Mouse (Mus musculus) right cerebral cortex, postnatal 25 days (tissue): ENCODE results near the gene Mdfic.

Source experiments
- DNase-seq: peaks from one replicate; pipeline ENCODE4 v3.0.0; 2022

Gene Mdfic

GRCm38 (mm10) chr6:15742591-15743149 lies 22.2 kb downstream of the Mdfic start:
- DNase-seq = no peak

- DNase-seq = no peak
Measured at GRCm38 (mm10) chr6:15743291-15743792, 22.9 kb downstream of the Mdfic start.

- no peak for DNase-seq
Measured at GRCm38 (mm10) chr6:15743793-15744192, 23.3 kb downstream of the Mdfic start.

- no peak for DNase-seq
Measured at GRCm38 (mm10) chr6:15745313-15745712, 24.9 kb downstream of the Mdfic start.

- DNase-seq = no peak
Measured at GRCm38 (mm10) chr6:15745891-15746290, 25.4 kb downstream of the Mdfic start.

- no peak for DNase-seq
Measured at GRCm38 (mm10) chr6:15747396-15748155, 27.1 kb downstream of the Mdfic start.

GRCm38 (mm10) chr6:15748236-15748635 lies 27.8 kb downstream of the Mdfic start:
- DNase-seq = no peak

- no peak for DNase-seq
Measured at GRCm38 (mm10) chr6:15748943-15749342, 28.5 kb downstream of the Mdfic start.

GRCm38 (mm10) chr6:15750101-15750500 lies 29.6 kb downstream of the Mdfic start:
- no peak for DNase-seq

- no peak for DNase-seq
Measured at GRCm38 (mm10) chr6:15751375-15751774, 30.9 kb downstream of the Mdfic start.

GRCm38 (mm10) chr6:15752160-15752559 lies 31.7 kb downstream of the Mdfic start:
- no peak for DNase-seq

- no peak for DNase-seq
Measured at GRCm38 (mm10) chr6:15753208-15753607, 32.7 kb downstream of the Mdfic start.

GRCm38 (mm10) chr6:15758394-15758793 lies 37.9 kb downstream of the Mdfic start:
- DNase-seq = no peak

- no peak for DNase-seq
Measured at GRCm38 (mm10) chr6:15760750-15761149, 40.3 kb downstream of the Mdfic start.

- DNase-seq = no peak
Measured at GRCm38 (mm10) chr6:15764039-15764438, 43.6 kb downstream of the Mdfic start.

GRCm38 (mm10) chr6:15767460-15767859 lies 47.0 kb downstream of the Mdfic start:
- DNase-seq = no peak

GRCm38 (mm10) chr6:15770128-15770527 lies 49.7 kb downstream of the Mdfic start:
- no peak for DNase-seq

- DNase-seq = no peak
Measured at GRCm38 (mm10) chr6:15777070-15777469, 56.6 kb downstream of the Mdfic start.

GRCm38 (mm10) chr6:15780127-15780526 lies 59.7 kb downstream of the Mdfic start:
- no peak for DNase-seq

- no peak for DNase-seq
Measured at GRCm38 (mm10) chr6:15780688-15781087, 60.2 kb downstream of the Mdfic start.

- peak; percentile 49 for DNase-seq
Measured at GRCm38 (mm10) chr6:15789523-15790500, 69.4 kb downstream of the Mdfic start.

- no peak for DNase-seq
Measured at GRCm38 (mm10) chr6:15792680-15793601, 72.5 kb downstream of the Mdfic start.
